Mouse (Mus musculus) E14TG2a.4 (cell line): Measurements from ENCODE around the gene Wnt11.

ENCODE experiments used
- H3K27me3 ChIP-seq: 2 replicates; pipeline ENCODE4 v1.6.1; 2014; ENCODE audit warnings: low read length, control low read depth; ENCODE audit not compliant: insufficient read depth
- H3K36me3 ChIP-seq: 2 replicates; pipeline ENCODE4 v1.6.1; 2014; ENCODE audit warnings: low read length, control low read depth; ENCODE audit not compliant: insufficient read depth
- H3K4me1 ChIP-seq: replicated peaks from 2 replicates; pipeline ENCODE4 v1.6.1; 2014; ENCODE audit warnings: low read depth, low read length, control low read depth
- H3K4me3 ChIP-seq: replicated peaks from 2 replicates; pipeline ENCODE4 v1.5.1; 2014; ENCODE audit warnings: mild to moderate bottlenecking, low read length
- H3K9me3 ChIP-seq: 2 replicates; pipeline ENCODE4 v1.6.1; 2014; ENCODE audit warnings: low read length, control low read depth
- CTCF ChIP-seq: conservative IDR thresholded peaks from 2 replicates; pipeline ENCODE4 v1.5.1; 2014; ENCODE audit warnings: low read length
- NANOG ChIP-seq: IDR thresholded peaks from 2 replicates; pipeline ENCODE4 v1.6.1; 2014; ENCODE audit warnings: borderline replicate concordance, low read length, mixed read lengths
- POU5F1 ChIP-seq: IDR thresholded peaks from 2 replicates; pipeline ENCODE4 v1.6.1; 2014; ENCODE audit warnings: low read length, borderline replicate concordance

Gene Wnt11

GRCm38 (mm10) chr7:98848899-98849640, 14.2 kb downstream of the Wnt11 start:
- Histone ChIP-seq H3K4me3 (no peak overlapping the region), H3K27me3 (peaks cover 84% of the 10 kb centered on the region), H3K36me3 (no peaks in the 10 kb centered on the region), H3K4me1 (peaks cover 18% of the 10 kb centered on the region), H3K9me3 (peaks cover 11% of the 10 kb centered on the region)
- no peak for TF ChIP-seq NANOG
- no peak for TF ChIP-seq POU5F1
- TF ChIP-seq CTCF = no peak

GRCm38 (mm10) chr7:98850388-98850787, 15.5 kb downstream of the Wnt11 start:
- Histone ChIP-seq H3K4me3 (no peak overlapping the region), H3K36me3 (no peaks in the 10 kb centered on the region), H3K4me1 (peaks cover 22% of the 10 kb centered on the region), H3K27me3 (peaks cover 74% of the 10 kb centered on the region), H3K9me3 (peaks cover 11% of the 10 kb centered on the region)
- no peak for TF ChIP-seq CTCF
- no peak for TF ChIP-seq POU5F1
- no peak for TF ChIP-seq NANOG

- peaks cover 24% of the 10 kb centered on the region for H3K4me1 ChIP-seq
- peaks cover 11% of the 10 kb centered on the region for H3K9me3 ChIP-seq
- TF ChIP-seq POU5F1 (no peak), CTCF (no peak), NANOG (no peak)
- H3K4me3 ChIP-seq = no peak overlapping the region
- H3K27me3 ChIP-seq = peaks cover 66% of the 10 kb centered on the region
- no peaks in the 10 kb centered on the region for H3K36me3 ChIP-seq
These were observed 16.3 kb downstream of the Wnt11 start for GRCm38 (mm10) chr7:98851220-98851619.

GRCm38 (mm10) chr7:98852950-98853650, 18.2 kb downstream of the Wnt11 start:
- H3K4me3 ChIP-seq = no peak overlapping the region
- no peaks in the 10 kb centered on the region for H3K36me3 ChIP-seq
- H3K9me3 ChIP-seq = peaks cover 11% of the 10 kb centered on the region

GRCm38 (mm10) chr7:98853806-98854205, 18.9 kb downstream of the Wnt11 start:
- H3K4me1 ChIP-seq = peaks cover 9% of the 10 kb centered on the region; the same call in 1 of the 2 replicates

More at GRCm38 (mm10) chr7:98852950-98853650, 18.2 kb downstream of the Wnt11 start:
- Histone ChIP-seq H3K27me3 (peaks cover 57% of the 10 kb centered on the region), H3K4me1 (peaks cover 9% of the 10 kb centered on the region; the same call in 1 of the 2 replicates)
- no peak for TF ChIP-seq NANOG
- TF ChIP-seq POU5F1 = no peak
- TF ChIP-seq CTCF = no peak

GRCm38 (mm10) chr7:98855388-98855787, 20.5 kb downstream of the Wnt11 start:
- H3K4me1 ChIP-seq = peaks cover 9% of the 10 kb centered on the region; the same call in 1 of the 2 replicates
- peaks cover 47% of the 10 kb centered on the region for H3K27me3 ChIP-seq
- no peak overlapping the region for H3K4me3 ChIP-seq
- peaks cover 9% of the 10 kb centered on the region for H3K9me3 ChIP-seq
- TF ChIP-seq CTCF (no peak), POU5F1 (no peak), NANOG (no peak)
- no peaks in the 10 kb centered on the region for H3K36me3 ChIP-seq

More at GRCm38 (mm10) chr7:98853806-98854205, 18.9 kb downstream of the Wnt11 start:
- no peak overlapping the region for H3K4me3 ChIP-seq
- peaks cover 54% of the 10 kb centered on the region for H3K27me3 ChIP-seq
- no peaks in the 10 kb centered on the region for H3K36me3 ChIP-seq
- peaks cover 11% of the 10 kb centered on the region for H3K9me3 ChIP-seq
- TF ChIP-seq CTCF (no peak), NANOG (no peak), POU5F1 (no peak)

GRCm38 (mm10) chr7:98856128-98856527, 21.2 kb downstream of the Wnt11 start:
- TF ChIP-seq POU5F1 (no peak), NANOG (no peak), CTCF (no peak)
- no peak overlapping the region for H3K4me3 ChIP-seq
- peaks cover 2% of the 10 kb centered on the region; the same call in 1 of the 2 replicates for H3K9me3 ChIP-seq

GRCm38 (mm10) chr7:98857094-98857493, 22.2 kb downstream of the Wnt11 start:
- no peaks in the 10 kb centered on the region for H3K9me3 ChIP-seq
- peaks cover 47% of the 10 kb centered on the region for H3K27me3 ChIP-seq
- H3K36me3 ChIP-seq = no peaks in the 10 kb centered on the region
- H3K4me3 ChIP-seq = no peak overlapping the region
- TF ChIP-seq POU5F1 (no peak), NANOG (no peak), CTCF (no peak)
- H3K4me1 ChIP-seq = peaks cover 9% of the 10 kb centered on the region; the same call in 1 of the 2 replicates

More at GRCm38 (mm10) chr7:98856128-98856527, 21.2 kb downstream of the Wnt11 start:
- H3K36me3 ChIP-seq = no peaks in the 10 kb centered on the region
- peaks cover 9% of the 10 kb centered on the region; the same call in 1 of the 2 replicates for H3K4me1 ChIP-seq
- H3K27me3 ChIP-seq = peaks cover 47% of the 10 kb centered on the region
